Mouse (Mus musculus) spleen, postnatal 10 days (tissue): ENCODE results near the gene Mto1.
"Not testable (repeated sequence)": the region's sequence is repeated elsewhere in the genome, so short reads cannot be mapped to it uniquely, and the experiment has no call there.

Experiments
- DNase-seq, 2 experiments: peaks; one replicate each; pipeline ENCODE4 v3.0.0; 2021 to 2022; ENCODE audit warnings: low spot score in 2 of 2

Mto1 gene

DNA sequence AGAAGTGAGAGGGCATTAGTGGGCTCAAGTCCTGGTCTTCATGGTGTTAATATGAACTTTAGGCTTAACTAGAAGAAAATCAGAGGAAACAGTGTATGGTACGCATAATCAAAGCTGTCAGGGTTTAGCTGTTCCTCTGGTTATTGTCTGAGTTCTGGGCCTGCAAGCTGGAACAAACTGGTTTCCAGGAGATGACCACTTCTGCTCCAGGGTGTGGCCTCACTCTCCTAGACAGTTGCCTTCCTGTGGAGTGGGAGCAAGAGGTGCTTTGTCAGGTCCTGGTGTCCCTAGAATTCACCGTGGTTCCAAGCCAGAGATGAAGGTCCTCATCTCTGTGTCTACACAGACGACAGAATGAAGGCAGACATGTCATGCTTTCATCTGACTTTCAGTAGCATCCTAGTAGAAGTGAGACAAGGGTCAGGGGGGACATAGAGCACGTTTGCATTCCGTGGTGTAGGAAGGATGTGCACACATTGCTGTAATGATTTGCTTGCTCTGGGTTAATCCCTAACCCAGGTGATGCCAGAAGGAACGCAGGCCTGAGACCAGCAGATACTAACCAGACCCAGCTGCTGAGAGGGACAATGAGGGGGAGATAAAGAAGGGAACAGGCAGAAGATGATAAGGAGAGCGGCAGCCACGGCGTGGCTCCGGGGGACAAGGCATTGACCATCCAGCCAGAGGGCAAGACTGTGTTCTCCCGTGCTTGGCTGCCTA lies 58.2 kb downstream of the Mto1 start:
- no peak for DNase-seq

DNA sequence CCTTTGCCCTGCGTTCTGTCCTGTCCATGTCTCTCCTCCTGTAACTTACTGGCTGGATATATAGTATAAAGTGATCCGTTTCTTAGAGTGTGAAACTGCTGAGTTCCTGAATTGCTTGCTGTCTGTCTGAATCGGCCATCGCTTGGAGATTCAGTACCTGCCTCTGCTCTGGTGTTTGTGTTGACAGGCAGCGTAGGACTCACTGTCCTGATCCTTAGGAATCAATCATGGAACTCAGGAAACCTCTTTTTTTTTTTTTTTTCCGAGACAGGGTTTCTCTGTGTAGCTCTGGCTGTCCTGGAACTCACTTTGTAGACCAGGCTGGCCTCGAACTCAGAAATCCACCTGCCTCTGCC lies 58.7 kb downstream of the Mto1 start:
- no peak for DNase-seq

- DNase-seq = no peak
Measured at GRCm38 (mm10) chr9:78508106-78508786, 60.2 kb downstream of the Mto1 start.

- no peak for DNase-seq
Measured at GRCm38 (mm10) chr9:78511705-78512104, 63.7 kb downstream of the Mto1 start.

DNA sequence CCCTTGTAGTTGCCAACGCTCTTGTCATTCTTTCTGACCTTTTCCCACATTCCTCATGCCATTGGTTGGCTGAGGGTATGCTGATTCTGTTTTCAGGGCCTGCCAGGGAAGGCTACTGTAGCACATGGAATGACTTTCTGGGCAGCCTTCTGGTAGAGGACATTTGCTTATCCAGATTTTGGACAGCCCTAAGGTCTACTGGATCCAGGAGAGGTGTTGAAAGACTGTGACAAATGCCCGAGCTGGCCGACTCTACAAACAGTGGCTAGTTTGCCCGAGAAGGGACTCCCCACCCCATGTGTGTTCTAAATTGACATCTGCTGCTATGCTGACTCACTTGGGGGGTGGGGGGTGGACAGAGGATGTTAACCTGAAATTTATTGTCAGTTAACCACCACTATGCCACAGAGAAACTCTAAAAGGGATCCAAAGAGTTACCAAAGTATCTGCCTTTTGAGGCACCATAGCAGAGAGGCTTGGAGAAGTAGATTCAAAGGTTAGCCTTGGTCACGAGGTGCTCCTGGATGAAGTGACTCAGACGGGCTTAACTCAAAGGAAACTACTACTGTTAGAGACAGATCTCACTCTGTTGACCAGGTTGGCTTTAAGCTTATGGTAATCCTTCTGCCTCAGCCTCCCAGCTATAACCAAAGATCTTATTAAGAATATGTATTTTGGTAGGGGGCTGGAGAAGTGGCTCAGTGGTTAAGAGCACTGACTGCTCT lies 65.9 kb downstream of the Mto1 start:
- DNase-seq = no peak

- DNase-seq = no peak
Measured at GRCm38 (mm10) chr9:78514681-78515080, 66.7 kb downstream of the Mto1 start.

- no peak for DNase-seq
Measured at GRCm38 (mm10) chr9:78516125-78516524, 68.1 kb downstream of the Mto1 start.

GRCm38 (mm10) chr9:78517237-78517636 lies 69.2 kb downstream of the Mto1 start:
- DNase-seq = not testable (repeated sequence)

DNA sequence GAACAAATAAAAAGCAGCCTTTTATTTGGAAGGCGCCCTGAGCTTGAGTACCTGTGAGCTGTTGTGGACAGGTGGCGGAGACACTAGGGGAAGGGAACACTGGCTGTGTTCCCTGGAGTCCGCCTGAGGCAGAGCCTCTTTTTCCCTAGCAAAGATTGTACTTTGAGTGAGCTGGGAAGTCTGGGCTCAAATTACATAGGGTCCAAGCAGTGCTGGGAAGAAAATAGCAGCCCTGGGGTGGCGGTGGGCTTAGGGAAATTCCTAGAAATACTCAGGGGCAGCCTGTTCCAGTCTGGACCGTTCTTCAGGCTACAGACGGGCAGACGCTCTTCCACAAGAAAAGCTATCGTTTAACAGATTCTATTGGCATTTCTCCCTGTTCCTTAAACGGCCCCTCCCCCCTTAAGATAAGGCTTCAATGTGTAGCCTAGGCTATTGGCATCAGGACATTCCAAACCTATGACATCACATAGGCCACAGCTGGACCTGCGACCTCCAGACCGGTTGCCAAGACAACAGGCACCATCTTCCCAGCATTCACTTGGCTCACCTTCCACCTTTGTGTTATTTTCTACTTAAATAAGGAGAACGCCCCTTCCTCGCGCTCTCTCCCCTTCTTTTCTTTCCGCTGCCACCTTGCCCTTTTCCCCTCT lies 72.2 kb downstream of the Mto1 start:
- DNase-seq = no peak

GRCm38 (mm10) chr9:78520780-78521601 lies 73.0 kb downstream of the Mto1 start:
- DNase-seq = peak; percentile 26 to 35

GRCm38 (mm10) chr9:78521689-78522088 lies 73.7 kb downstream of the Mto1 start:
- DNase-seq = peak; percentile 36 to 58
